Mouse (Mus musculus) cerebellum, adult 2 months (tissue): Measurements from ENCODE around the gene Gm42372.

Experiments
- CTCF ChIP-seq: fragments of 200-500 bp; IDR thresholded peaks from 2 replicates; pipeline ENCODE4 v1.5.1; 2011; ENCODE audit warnings: low read depth, mild to moderate bottlenecking, control low read depth, low read length, moderate library complexity, borderline replicate concordance; ENCODE audit not compliant: insufficient read depth
- POLR2A ChIP-seq: fragments of 200-500 bp; IDR thresholded peaks from 2 replicates; pipeline ENCODE4 v1.6.1; 2011; ENCODE audit warnings: low read length, control low read depth, borderline replicate concordance; ENCODE audit not compliant: insufficient read depth

- peak; percentile 65; the same call in 1 of the 2 replicates for TF ChIP-seq CTCF
- TF ChIP-seq POLR2A = no peak
These were observed 44.1 kb downstream of the Gm42372 start for GRCm38 (mm10) chr7:17026710-17027587.
